Mouse (Mus musculus): ENCODE measurements around the gene Ints3. TPM values are rescaled to one million over a fixed set of nuclear protein-coding genes. Genes with fewer than 3 reads are reported as not detected.

Gene Ints3
- total and polyA plus RNA-seq, 3 experiments, result 58.5 to 115 (median 101) TPM

- H3K79me2 ChIP-seq (ENCODE audit: control insufficient read depth, insufficient read depth, low read length, poor library complexity), result no peaks in the 10 kb centered on the region
- no peak overlapping the region for H3K4me3 ChIP-seq (ENCODE audit: control insufficient read depth in 1 of 2, insufficient read depth in 1 of 2, low read depth in 2 of 2, low read length in 2 of 2)
- peak; percentile 65 for DNase-seq (ENCODE audit: low read depth, low spot score)
- no peak overlapping the region for H3K9ac ChIP-seq (ENCODE audit: control insufficient read depth, low read depth, low read length, poor library complexity, severe bottlenecking)
- peaks cover 5 to 12% of the 10 kb centered on the region in 2 experiments for H3K36me3 ChIP-seq (ENCODE audit: control insufficient read depth in 1 of 2, insufficient read depth in 2 of 2, low read length in 2 of 2)
- H3K4me1 ChIP-seq (ENCODE audit: control insufficient read depth in 1 of 2, insufficient read depth in 2 of 2, low read length in 2 of 2), result peaks cover 7 to 12% of the 10 kb centered on the region in 2 experiments
- H3K27ac ChIP-seq (ENCODE audit: control insufficient read depth, low read depth, low read length), result no peak overlapping the region
- no peak for TF ChIP-seq ZNF384 (IDR thresholded peaks at IDR 0.05; ENCODE audit: low read depth, low read length)
- no peak for TF ChIP-seq UBTF (IDR thresholded peaks at IDR 0.05; ENCODE audit: borderline replicate concordance, insufficient read depth, low read depth, low read length)
- no peak for TF ChIP-seq MXI1 (IDR thresholded peaks at IDR 0.05; ENCODE audit: low read depth, low read length)
- no peak for TF ChIP-seq MYB (IDR thresholded peaks at IDR 0.05; ENCODE audit: low read depth, low read length)
- no peak for TF ChIP-seq SIN3A (IDR thresholded peaks at IDR 0.05; ENCODE audit: low read length)
- TF ChIP-seq HCFC1 (IDR thresholded peaks at IDR 0.05; ENCODE audit: low read depth, low read length), result no peak
- TF ChIP-seq POLR2A (IDR thresholded peaks at IDR 0.05; ENCODE audit: control insufficient read depth in 1 of 2, insufficient read depth in 1 of 2, low read depth in 1 of 2, low read length in 2 of 2, poor library complexity in 1 of 2), result no peak
- TF ChIP-seq POLR2AphosphoS5 (IDR thresholded peaks at IDR 0.05; ENCODE audit: borderline replicate concordance, low read depth, low read length), result no peak
- no peak for TF ChIP-seq ETS1 (IDR thresholded peaks at IDR 0.05; ENCODE audit: low read depth, low read length)
- TF ChIP-seq KAT2A (conservative IDR thresholded peaks at IDR 0.05; ENCODE audit: low read depth, low read length), result no peak
- TF ChIP-seq JUND (IDR thresholded peaks at IDR 0.05; ENCODE audit: low read depth, low read length), result no peak
- no peak for TF ChIP-seq MEF2A (IDR thresholded peaks at IDR 0.05; ENCODE audit: extremely low read depth, insufficient replicate concordance, low read depth, low read length, poor library complexity, severe bottlenecking)
- H3K9me3 ChIP-seq (replicated peaks; ENCODE audit: insufficient read depth, low read length), result no peaks in the 10 kb centered on the region
- H3K27me3 ChIP-seq (ENCODE audit: control insufficient read depth in 1 of 2, insufficient read depth in 2 of 2, low read length in 2 of 2), result no peaks in the 10 kb centered on the region
These were observed 71.1 kb downstream of the Ints3 start for GRCm38 (mm10) chr3:90362346-90362745.

GRCm38 (mm10) chr3:90361476-90361875 lies 71.9 kb downstream of the Ints3 start:
- no peaks in the 10 kb centered on the region for H3K27me3 ChIP-seq (ENCODE audit: control insufficient read depth in 1 of 2, insufficient read depth in 2 of 2, low read length in 2 of 2)
- H3K4me1 ChIP-seq (ENCODE audit: control insufficient read depth in 1 of 2, insufficient read depth in 2 of 2, low read length in 2 of 2), result peaks cover 0 to 3% of the 10 kb centered on the region in 2 experiments; a peak in 2 of 4 replicates
- H3K79me2 ChIP-seq (ENCODE audit: control insufficient read depth, insufficient read depth, low read length, poor library complexity), result no peaks in the 10 kb centered on the region
- no peak overlapping the region for H3K4me3 ChIP-seq (ENCODE audit: control insufficient read depth in 1 of 2, insufficient read depth in 1 of 2, low read depth in 2 of 2, low read length in 2 of 2)
- no peak for DNase-seq (ENCODE audit: low read depth, low spot score)
- H3K36me3 ChIP-seq (ENCODE audit: control insufficient read depth in 1 of 2, insufficient read depth in 2 of 2, low read length in 2 of 2), result peaks cover 0 to 15% of the 10 kb centered on the region in 2 experiments; a peak in 3 of 4 replicates
- no peak overlapping the region for H3K27ac ChIP-seq (ENCODE audit: control insufficient read depth, low read depth, low read length)
- TF ChIP-seq BHLHE40 (IDR thresholded peaks at IDR 0.05; ENCODE audit: borderline replicate concordance, low read depth, low read length) (no peak), ZNF384 (IDR thresholded peaks at IDR 0.05; ENCODE audit: low read depth, low read length) (0 out of 2 replicates have a peak, but pooled peaks have one; percentile 18), CHD1 (IDR thresholded peaks at IDR 0.05; ENCODE audit: low read depth, low read length) (no peak)
- no peaks in the 10 kb centered on the region for H3K9me3 ChIP-seq (replicated peaks; ENCODE audit: insufficient read depth, low read length)
- H3K9ac ChIP-seq (ENCODE audit: control insufficient read depth, low read depth, low read length, poor library complexity, severe bottlenecking), result no peak overlapping the region

DNA sequence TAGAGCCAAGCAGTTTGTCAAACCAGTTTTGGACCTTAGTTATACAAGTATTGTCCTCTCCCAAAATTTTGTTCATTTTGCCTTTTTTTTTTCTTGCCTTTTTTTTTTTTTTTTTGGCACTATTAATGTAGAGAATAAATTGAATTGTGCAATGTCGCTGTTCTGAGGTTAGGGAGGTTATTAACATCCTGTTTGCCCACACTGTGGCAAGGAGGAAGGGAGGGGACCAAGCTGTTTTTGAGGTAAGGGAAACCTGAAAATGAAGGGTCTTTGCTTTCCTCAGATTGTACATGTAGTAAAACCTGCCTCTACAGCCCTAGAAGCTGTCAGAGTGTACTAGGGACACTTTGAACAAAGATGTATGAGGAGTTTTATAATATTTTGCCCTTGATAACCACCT lies 74.2 kb downstream of the Ints3 start:
- H3K36me3 ChIP-seq (ENCODE audit: control insufficient read depth in 1 of 2, insufficient read depth in 2 of 2, low read length in 2 of 2), result peaks cover 0 to 32% of the 10 kb centered on the region in 2 experiments; a peak in 2 of 4 replicates
- TF ChIP-seq TAL1 (IDR thresholded peaks at IDR 0.05; ENCODE audit: low read length) (no peak), MYC (IDR thresholded peaks at IDR 0.05; ENCODE audit: low read depth, low read length) (no peak), CTCF (IDR thresholded peaks at IDR 0.05 in 2 of 3, conservative IDR thresholded peaks at IDR 0.05 in 1 of 3; ENCODE audit: control insufficient read depth in 1 of 3, insufficient read depth in 1 of 3, low read depth in 2 of 3, low read length in 3 of 3, poor library complexity in 1 of 3, severe bottlenecking in 1 of 3) (no peak), SMC3 (IDR thresholded peaks at IDR 0.05; ENCODE audit: low read depth, low read length) (no peak), POLR2A (IDR thresholded peaks at IDR 0.05; ENCODE audit: control insufficient read depth in 1 of 2, insufficient read depth in 1 of 2, low read depth in 1 of 2, low read length in 2 of 2, poor library complexity in 1 of 2) (no peak), POLR2AphosphoS5 (IDR thresholded peaks at IDR 0.05; ENCODE audit: borderline replicate concordance, low read depth, low read length) (no peak), GABPA (IDR thresholded peaks at IDR 0.05; ENCODE audit: low read depth, low read length) (no peak), CHD2 (IDR thresholded peaks at IDR 0.05; ENCODE audit: low read length) (no peak), RAD21 (IDR thresholded peaks at IDR 0.05; ENCODE audit: low read depth, low read length) (no peak), SIN3A (IDR thresholded peaks at IDR 0.05; ENCODE audit: low read length) (no peak), ELF1 (IDR thresholded peaks at IDR 0.05; ENCODE audit: low read depth, low read length) (no peak), MAFK (IDR thresholded peaks at IDR 0.05; ENCODE audit: borderline replicate concordance, low read depth, low read length) (no peak), EP300 (IDR thresholded peaks at IDR 0.05; ENCODE audit: low read depth in 1 of 2, low read length in 2 of 2) (no peak), MEF2A (IDR thresholded peaks at IDR 0.05; ENCODE audit: extremely low read depth, insufficient replicate concordance, low read depth, low read length, poor library complexity, severe bottlenecking) (no peak), NRF1 (IDR thresholded peaks at IDR 0.05; ENCODE audit: insufficient read depth, low read depth, low read length, poor library complexity, severe bottlenecking) (no peak), ETS1 (IDR thresholded peaks at IDR 0.05; ENCODE audit: low read depth, low read length) (no peak)

More for the DNA sequence above, 74.2 kb downstream of the Ints3 start:
- no peaks in the 10 kb centered on the region for H3K79me2 ChIP-seq (ENCODE audit: control insufficient read depth, insufficient read depth, low read length, poor library complexity)
- no peaks in the 10 kb centered on the region for H3K4me1 ChIP-seq (ENCODE audit: control insufficient read depth in 1 of 2, insufficient read depth in 2 of 2, low read length in 2 of 2)
- no peak overlapping the region for H3K9ac ChIP-seq (ENCODE audit: control insufficient read depth, low read depth, low read length, poor library complexity, severe bottlenecking)
- DNase-seq (ENCODE audit: low read depth, low spot score), result no peak
- H3K9me3 ChIP-seq (replicated peaks; ENCODE audit: insufficient read depth, low read length), result no peaks in the 10 kb centered on the region
- H3K4me3 ChIP-seq (ENCODE audit: control insufficient read depth in 1 of 2, insufficient read depth in 1 of 2, low read depth in 2 of 2, low read length in 2 of 2), result no peak overlapping the region
- no peak overlapping the region for H3K27ac ChIP-seq (ENCODE audit: control insufficient read depth, low read depth, low read length)
- no peaks in the 10 kb centered on the region for H3K27me3 ChIP-seq (ENCODE audit: control insufficient read depth in 1 of 2, insufficient read depth in 2 of 2, low read length in 2 of 2)

All from MEL (cell line).